Mouse (Mus musculus): ENCODE data around the gene Sapcd1. TPM values are rescaled to one million over a fixed set of nuclear protein-coding genes. Genes with fewer than 3 reads are reported as not detected.

Sapcd1 gene
- total RNA-seq, 2 experiments from 2014 or later, result 1.4 TPM; not detected in 1

GRCm38 (mm10) chr17:34984218-34984617 is 43.6 kb downstream of the Sapcd1 start:
- DNase-seq (ENCODE audit: low spot score in 2 of 2), result no peak

GRCm38 (mm10) chr17:34982328-34982727 is 45.5 kb downstream of the Sapcd1 start:
- DNase-seq (ENCODE audit: low spot score in 2 of 2), result no peak

- peak; percentile 91 to 95 for DNase-seq (ENCODE audit: low spot score in 2 of 2)
Observed at GRCm38 (mm10) chr17:34981690-34982180, 46.1 kb downstream of the Sapcd1 start, which contains the start of gene Lsm2. TSS of gene Lsm2 (plus strand) at chr17:34981862.

DNA sequence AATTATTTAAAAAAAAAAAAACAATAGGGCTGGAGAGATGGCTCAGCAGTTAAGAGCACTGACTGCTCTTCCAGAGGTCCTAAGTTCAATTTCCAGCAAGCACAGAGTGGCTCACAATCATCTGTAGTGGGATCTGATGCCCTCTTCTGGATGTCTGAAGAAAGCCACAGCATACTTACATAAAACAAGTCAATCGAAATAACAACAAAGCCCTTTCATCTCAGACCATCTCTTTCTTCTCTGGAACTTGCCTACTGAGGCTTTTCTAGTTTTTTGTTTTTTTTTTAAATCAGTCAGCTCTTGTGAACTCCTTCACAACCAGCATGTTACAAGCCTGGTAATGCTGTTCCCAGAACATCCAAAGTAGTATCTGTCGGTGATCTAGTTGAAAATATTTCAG is 47.2 kb downstream of the Sapcd1 start:
- DNase-seq (ENCODE audit: low spot score in 2 of 2), result peak in 1 of 2 experiments; percentile 72

DNA sequence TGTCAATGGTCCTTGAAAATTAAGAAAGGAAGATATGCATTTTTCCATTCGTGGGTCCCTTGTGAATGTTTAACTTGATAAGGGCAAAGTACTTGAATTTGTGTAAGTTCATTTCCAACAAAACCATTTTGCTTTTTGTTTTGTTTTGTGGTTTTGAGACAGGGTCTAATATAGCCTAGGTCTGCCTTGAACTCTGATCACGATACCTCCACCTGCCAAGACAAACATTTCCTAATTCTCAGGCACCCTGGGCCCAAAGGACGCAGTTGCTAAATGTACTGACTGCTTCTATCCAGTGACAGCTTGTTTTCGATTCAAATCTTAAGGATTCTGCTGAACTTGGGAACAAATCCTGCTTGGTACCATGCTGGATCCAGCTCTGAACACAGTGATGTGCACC is 48.2 kb downstream of the Sapcd1 start:
- no peak for DNase-seq (ENCODE audit: low spot score in 2 of 2)

GRCm38 (mm10) chr17:34978239-34978638 is 49.6 kb downstream of the Sapcd1 start:
- no peak for DNase-seq (ENCODE audit: low spot score in 2 of 2)

GRCm38 (mm10) chr17:34977000-34977399 is 50.8 kb downstream of the Sapcd1 start:
- DNase-seq (ENCODE audit: low spot score in 2 of 2), result no peak

Other genes with a start within 250 kb of the Sapcd1 start
- gene Cyp21a1, start 223.5 kb downstream of the Sapcd1 start, total RNA-seq (2021), result under 1 TPM in 1 of 2 experiments, not detected in 1; 0.30 TPM
- gene Stk19, start 191.1 kb downstream of the Sapcd1 start, total RNA-seq (2021), result 10 to 100 TPM; 50.8 to 53.8 TPM
- gene Dxo, start 191.0 kb downstream of the Sapcd1 start, total RNA-seq (2021), result 10 to 100 TPM; 36.6 to 40.8 TPM
- 10 to 100 TPM; 70.1 to 74.2 TPM for gene Skiv2l, start 177.8 kb downstream of the Sapcd1 start, total RNA-seq (2021)
- gene Nelfe, start 177.6 kb downstream of the Sapcd1 start, total RNA-seq (2021), result 10 to 100 TPM; 34.1 to 39.6 TPM
- gene Cfb, start 165.5 kb downstream of the Sapcd1 start, total RNA-seq (2021), result not detected
- gene Zbtb12, start 148.5 kb downstream of the Sapcd1 start, total RNA-seq (2021), result 1 to 10 TPM; 8.6 to 8.8 TPM
- under 1 TPM in 1 of 2 experiments, not detected in 1; 0.10 TPM for gene Gm20547, start 146.0 kb downstream of the Sapcd1 start, total RNA-seq (2021)
- gene C2, start 129.8 kb downstream of the Sapcd1 start, total RNA-seq (2021), result 1 to 10 TPM in 1 of 2 experiments, under 1 TPM in 1; 0.89 to 3.1 TPM
- 100 to 1,000 TPM; 186 to 193 TPM for gene Ehmt2, start 129.5 kb downstream of the Sapcd1 start, total RNA-seq (2021)
- gene Slc44a4, start 113.5 kb downstream of the Sapcd1 start, total RNA-seq (2021), result under 1 TPM in 1 of 2 experiments, not detected in 1; 0.43 TPM
- 10 to 100 TPM; 41.4 to 44.2 TPM for gene Neu1, start 96.8 kb downstream of the Sapcd1 start, total RNA-seq (2021)
- 10 to 100 TPM; 27.5 to 37.5 TPM for gene Hspa1b, start 68.8 kb downstream of the Sapcd1 start, total RNA-seq (2021)
- not detected for gene Gm20481, start 58.1 kb downstream of the Sapcd1 start, total RNA-seq (2021)
- gene Hspa1a, start 55.9 kb downstream of the Sapcd1 start, total RNA-seq (2021), result 10 to 100 TPM; 24.3 to 27.8 TPM
- gene Hspa1l, start 55.3 kb downstream of the Sapcd1 start, total RNA-seq (2021), result under 1 TPM; 0.12 to 0.48 TPM
- 10 to 100 TPM; 18.2 to 20.7 TPM for gene Lsm2, start 46.2 kb downstream of the Sapcd1 start, total RNA-seq (2021)
- gene Vars, start 27.0 kb downstream of the Sapcd1 start, total RNA-seq (2021), result 10 to 100 TPM; 46.6 to 50.4 TPM
- gene Vwa7, start 11.4 kb downstream of the Sapcd1 start, total RNA-seq (2021), result under 1 TPM; 0.15 to 0.22 TPM
- gene Msh5, start 18.7 kb upstream of the Sapcd1 start, total RNA-seq (2021), result 1 to 10 TPM; 1.5 to 1.6 TPM
- 1 to 10 TPM; 7.7 to 8.3 TPM for gene Clic1, start 21.9 kb upstream of the Sapcd1 start, total RNA-seq (2021)
- gene Ddah2, start 31.0 kb upstream of the Sapcd1 start, total RNA-seq (2021), result 10 to 100 TPM in 1 of 2 experiments, 1 to 10 TPM in 1; 9.4 to 11.0 TPM
- gene Ly6g6c, start 37.4 kb upstream of the Sapcd1 start, total RNA-seq (2021), result not detected
- not detected for gene Mpig6b, start 38.2 kb upstream of the Sapcd1 start, total RNA-seq (2021)
- 1 to 10 TPM; 3.6 to 5.0 TPM for gene Ly6g6e, start 48.9 kb upstream of the Sapcd1 start, total RNA-seq (2021)
- gene Ly6g6d, start 50.0 kb upstream of the Sapcd1 start, total RNA-seq (2021), result 1 to 10 TPM in 1 of 2 experiments, under 1 TPM in 1; 0.87 to 2.0 TPM
- under 1 TPM; 0.57 to 0.58 TPM for gene Ly6g6f, start 57.6 kb upstream of the Sapcd1 start, total RNA-seq (2021)
- 100 to 1,000 TPM in 1 of 2 experiments, 10 to 100 TPM in 1; 97.6 to 103 TPM for gene Abhd16a, start 61.2 kb upstream of the Sapcd1 start, total RNA-seq (2021)
- gene Ly6g5c, start 80.3 kb upstream of the Sapcd1 start, total RNA-seq (2021), result not detected
- under 1 TPM; 0.30 to 0.56 TPM for gene Ly6g5b, start 87.4 kb upstream of the Sapcd1 start, total RNA-seq (2021)
- gene Gpank1, start 93.4 kb upstream of the Sapcd1 start, total RNA-seq (2021), result 10 to 100 TPM; 15.2 to 17.1 TPM
- 100 to 1,000 TPM; 179 to 185 TPM for gene Csnk2b, start 94.0 kb upstream of the Sapcd1 start, total RNA-seq (2021)
- gene D17H6S53E, start 98.4 kb upstream of the Sapcd1 start, total RNA-seq (2021), result 10 to 100 TPM; 22.5 to 28.9 TPM
- not detected for gene Apom, start 104.0 kb upstream of the Sapcd1 start, total RNA-seq (2021)
- 100 to 1,000 TPM; 323 to 339 TPM for gene Bag6, start 107.2 kb upstream of the Sapcd1 start, total RNA-seq (2021)
- 100 to 1,000 TPM; 317 to 343 TPM for gene Prrc2a, start 136.9 kb upstream of the Sapcd1 start, total RNA-seq (2021)
- gene Aif1, start 148.1 kb upstream of the Sapcd1 start, total RNA-seq (2021), result 10 to 100 TPM in 1 of 2 experiments, 1 to 10 TPM in 1; 9.4 to 13.0 TPM
- gene Lst1, start 160.4 kb upstream of the Sapcd1 start, total RNA-seq (2021), result 1 to 10 TPM; 5.5 to 6.7 TPM
- under 1 TPM; 0.41 to 0.64 TPM for gene Ltb, start 166.4 kb upstream of the Sapcd1 start, total RNA-seq (2021)
- not detected for gene Tnf, start 174.0 kb upstream of the Sapcd1 start, total RNA-seq (2021)
- gene Lta, start 177.3 kb upstream of the Sapcd1 start, total RNA-seq (2021), result under 1 TPM; 0.22 to 0.41 TPM
- gene Gm16181, start 192.8 kb upstream of the Sapcd1 start, total RNA-seq (2021), result not detected
- 100 to 1,000 TPM; 637 to 681 TPM for gene Atp6v1g2, start 205.6 kb upstream of the Sapcd1 start, total RNA-seq (2021)
- 10 to 100 TPM; 13.6 to 15.8 TPM for gene Nfkbil1, start 207.8 kb upstream of the Sapcd1 start, total RNA-seq (2021)
- gene Ddx39b, start 213.7 kb upstream of the Sapcd1 start, total RNA-seq (2021), result 100 to 1,000 TPM; 210 to 215 TPM
- gene H2-D1, start 234.7 kb upstream of the Sapcd1 start, total RNA-seq (2021), result 10 to 100 TPM; 22.1 to 26.7 TPM

Measured in layer of hippocampus, adult 18-20 months (tissue).